Mouse (Mus musculus): ENCODE measurements around the gene Kif11. TPM values are rescaled to one million over a fixed set of nuclear protein-coding genes. Genes with fewer than 3 reads are reported as not detected.

Gene Kif11
- total and polyA plus RNA-seq, 2 experiments, result 0.11 to 0.55 TPM

DNA sequence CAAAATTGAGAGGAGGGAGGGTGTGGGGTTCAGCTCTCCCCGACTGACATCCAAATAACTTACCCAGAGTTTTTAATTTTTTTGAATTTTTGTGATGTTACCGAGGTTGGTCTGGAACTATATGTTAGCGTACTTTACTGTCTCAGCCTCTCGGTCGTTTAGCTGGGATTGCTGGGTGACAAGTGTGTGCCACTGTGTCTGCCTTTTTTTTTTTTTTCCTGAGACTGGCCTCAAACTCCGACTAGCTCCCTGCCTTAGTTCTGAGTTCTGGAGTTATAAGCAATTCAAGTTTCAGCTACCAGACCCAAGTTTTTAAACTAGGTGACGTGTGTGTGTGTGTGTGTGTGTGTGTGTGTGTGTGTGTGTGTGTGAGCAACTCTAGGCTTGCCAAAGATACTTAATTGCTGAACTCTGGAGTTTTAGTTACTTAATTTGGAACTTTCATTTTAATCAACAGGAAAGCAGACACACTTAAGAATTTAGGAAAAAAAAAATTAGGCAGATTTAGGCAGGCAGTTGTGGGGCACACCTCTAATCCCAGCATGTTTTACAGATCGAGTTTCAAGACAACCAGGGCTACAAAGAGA is 1.3 kb downstream of the Kif11 start:
- Histone ChIP-seq H3K4me1 (ENCODE audit: control insufficient read depth, insufficient read depth, low read length) (peaks cover 3% of the 10 kb centered on the region; the same call in 1 of the 2 replicates), H3K27ac (replicated peaks; ENCODE audit: insufficient read depth, low read depth, low read length) (no peak overlapping the region), H3K27me3 (ENCODE audit: control insufficient read depth, insufficient read depth, low read length) (no peaks in the 10 kb centered on the region), H3K4me3 (ENCODE audit: insufficient read depth, low read depth, low read length) (no peak overlapping the region), H3K9ac (ENCODE audit: low read depth, low read length) (no peak overlapping the region), H3K79me2 (ENCODE audit: control insufficient read depth, insufficient read depth, low read length) (peaks cover 3% of the 10 kb centered on the region; the same call in 1 of the 2 replicates), H3K36me3 (ENCODE audit: control insufficient read depth, insufficient read depth, low read length) (no peaks in the 10 kb centered on the region)
- WGBS, result 12% methylated on average over 8 of the region's 8 CpGs
- DNase-seq (ENCODE audit: extremely low read depth, low read depth, low spot score), result no peak
- no peak for TF ChIP-seq POLR2A (IDR thresholded peaks at IDR 0.05; ENCODE audit: extremely low read depth, insufficient read depth, low read length)
- no peak for TF ChIP-seq CTCF (IDR thresholded peaks at IDR 0.05; ENCODE audit: low read depth, low read length)

DNA sequence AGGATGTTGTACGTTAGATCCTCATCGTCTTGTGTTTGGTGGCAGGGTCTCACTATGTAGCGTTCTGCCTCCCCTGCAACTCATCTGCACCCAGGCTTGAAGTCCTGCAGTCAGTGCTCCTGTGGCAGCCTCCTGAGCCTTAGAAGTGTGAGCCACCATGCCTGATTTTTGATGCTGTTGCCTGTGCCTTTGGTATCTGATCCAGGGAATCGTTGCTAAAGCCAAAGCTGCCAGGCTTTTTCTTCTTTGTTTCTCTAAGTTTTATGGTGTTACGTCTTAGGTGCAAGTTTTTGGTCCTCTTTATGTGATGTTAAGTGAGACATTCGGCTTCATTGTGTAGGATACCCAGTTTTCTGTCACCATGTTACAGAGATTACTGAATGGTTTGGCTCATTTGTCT is 2.6 kb downstream of the Kif11 start:
- H3K4me1 ChIP-seq (ENCODE audit: control insufficient read depth, insufficient read depth, low read length), result peaks cover 3% of the 10 kb centered on the region; the same call in 1 of the 2 replicates
- TF ChIP-seq POLR2A (IDR thresholded peaks at IDR 0.05; ENCODE audit: extremely low read depth, insufficient read depth, low read length) (no peak), CTCF (IDR thresholded peaks at IDR 0.05; ENCODE audit: low read depth, low read length) (no peak)
- 90% methylated on average over 6 of the region's 6 CpGs for WGBS
- H3K4me3 ChIP-seq (ENCODE audit: insufficient read depth, low read depth, low read length), result no peak overlapping the region
- peaks cover 9% of the 10 kb centered on the region; the same call in 1 of the 2 replicates for H3K79me2 ChIP-seq (ENCODE audit: control insufficient read depth, insufficient read depth, low read length)
- no peak overlapping the region for H3K9ac ChIP-seq (ENCODE audit: low read depth, low read length)
- no peaks in the 10 kb centered on the region for H3K36me3 ChIP-seq (ENCODE audit: control insufficient read depth, insufficient read depth, low read length)
- no peak for DNase-seq (ENCODE audit: extremely low read depth, low read depth, low spot score)
- H3K27me3 ChIP-seq (ENCODE audit: control insufficient read depth, insufficient read depth, low read length), result no peaks in the 10 kb centered on the region
- no peak overlapping the region for H3K27ac ChIP-seq (replicated peaks; ENCODE audit: insufficient read depth, low read depth, low read length)

DNA sequence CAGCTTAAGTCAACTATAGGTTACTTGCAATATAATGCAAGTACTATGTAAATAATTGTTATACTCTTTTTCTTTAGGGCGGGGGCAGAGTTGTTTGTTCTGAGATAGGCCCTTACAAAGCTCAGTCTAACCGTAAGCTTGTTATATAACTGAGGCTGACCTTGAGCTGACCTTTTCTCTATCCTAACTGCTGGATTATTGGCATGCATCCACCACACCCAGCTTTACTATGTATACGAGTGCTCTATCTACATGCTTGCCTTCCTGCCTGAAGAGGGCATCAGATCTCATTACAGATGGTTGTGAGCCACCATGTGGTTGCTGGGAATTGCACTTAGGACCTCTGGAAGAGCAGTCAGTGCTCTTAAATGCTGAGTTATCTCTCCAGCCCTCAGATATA is 9.9 kb downstream of the Kif11 start:
- no peak overlapping the region for H3K27ac ChIP-seq (replicated peaks; ENCODE audit: insufficient read depth, low read depth, low read length)
- WGBS, result 84% methylated on average over 3 of the region's 3 CpGs
- TF ChIP-seq POLR2A (IDR thresholded peaks at IDR 0.05; ENCODE audit: extremely low read depth, insufficient read depth, low read length) (no peak), CTCF (IDR thresholded peaks at IDR 0.05; ENCODE audit: low read depth, low read length) (no peak)
- H3K79me2 ChIP-seq (ENCODE audit: control insufficient read depth, insufficient read depth, low read length), result peaks cover 7% of the 10 kb centered on the region; the same call in 1 of the 2 replicates
- no peaks in the 10 kb centered on the region for H3K4me1 ChIP-seq (ENCODE audit: control insufficient read depth, insufficient read depth, low read length)
- H3K36me3 ChIP-seq (ENCODE audit: control insufficient read depth, insufficient read depth, low read length), result no peaks in the 10 kb centered on the region
- H3K27me3 ChIP-seq (ENCODE audit: control insufficient read depth, insufficient read depth, low read length), result no peaks in the 10 kb centered on the region
- DNase-seq (ENCODE audit: extremely low read depth, low read depth, low spot score), result no peak
- no peak overlapping the region for H3K4me3 ChIP-seq (ENCODE audit: insufficient read depth, low read depth, low read length)
- H3K9ac ChIP-seq (ENCODE audit: low read depth, low read length), result no peak overlapping the region

DNA sequence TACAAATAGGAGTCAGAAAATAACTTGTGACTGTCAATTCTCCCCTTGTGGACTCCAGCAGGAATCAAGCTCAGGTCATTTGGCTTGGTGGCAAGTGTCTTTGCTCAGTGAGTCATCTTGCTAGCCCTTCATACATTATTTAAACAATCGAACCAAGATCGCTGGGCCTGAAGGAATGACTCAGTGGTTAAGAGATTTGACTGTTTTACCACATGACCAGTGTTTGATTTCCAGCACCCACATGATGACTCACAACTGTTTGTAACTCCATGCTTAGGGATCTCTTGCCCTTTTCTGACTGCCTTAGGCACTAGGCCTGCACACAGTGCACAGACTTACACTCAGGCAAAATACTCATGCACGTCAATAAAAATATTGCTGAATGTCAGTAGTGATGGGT is 15.7 kb downstream of the Kif11 start:
- Histone ChIP-seq H3K4me3 (ENCODE audit: insufficient read depth, low read depth, low read length) (no peak overlapping the region), H3K27ac (replicated peaks; ENCODE audit: insufficient read depth, low read depth, low read length) (no peak overlapping the region), H3K4me1 (ENCODE audit: control insufficient read depth, insufficient read depth, low read length) (no peaks in the 10 kb centered on the region), H3K27me3 (ENCODE audit: control insufficient read depth, insufficient read depth, low read length) (no peaks in the 10 kb centered on the region), H3K9ac (ENCODE audit: low read depth, low read length) (no peak overlapping the region), H3K79me2 (ENCODE audit: control insufficient read depth, insufficient read depth, low read length) (no peaks in the 10 kb centered on the region), H3K36me3 (ENCODE audit: control insufficient read depth, insufficient read depth, low read length) (no peaks in the 10 kb centered on the region)
- WGBS, result 97% methylated on average over 3 of the region's 3 CpGs
- TF ChIP-seq POLR2A (IDR thresholded peaks at IDR 0.05; ENCODE audit: extremely low read depth, insufficient read depth, low read length), result no peak
- no peak for TF ChIP-seq CTCF (IDR thresholded peaks at IDR 0.05; ENCODE audit: low read depth, low read length)
- no peak for DNase-seq (ENCODE audit: extremely low read depth, low read depth, low spot score)

DNA sequence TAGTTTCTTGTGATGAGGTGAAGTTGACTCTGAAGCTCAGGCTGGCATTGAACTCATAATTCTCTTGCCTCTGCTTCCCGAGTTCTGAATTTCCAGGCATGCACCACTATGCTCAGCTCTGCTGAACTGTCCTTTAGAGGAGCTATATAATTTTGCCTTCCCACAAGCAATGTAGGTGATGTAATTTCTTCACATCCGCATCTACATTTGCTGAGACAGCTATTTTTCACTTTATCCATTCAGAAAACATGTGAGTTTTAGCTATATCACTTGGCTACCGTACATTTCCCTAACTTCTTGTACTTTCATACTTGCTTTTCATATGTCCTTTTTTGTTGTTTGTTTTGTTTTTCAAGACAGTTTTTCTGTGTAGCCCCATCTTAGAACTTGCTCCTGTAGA is 20.1 kb downstream of the Kif11 start:
- Histone ChIP-seq H3K79me2 (ENCODE audit: control insufficient read depth, insufficient read depth, low read length) (no peaks in the 10 kb centered on the region), H3K27me3 (ENCODE audit: control insufficient read depth, insufficient read depth, low read length) (no peaks in the 10 kb centered on the region), H3K27ac (replicated peaks; ENCODE audit: insufficient read depth, low read depth, low read length) (no peak overlapping the region), H3K36me3 (ENCODE audit: control insufficient read depth, insufficient read depth, low read length) (no peaks in the 10 kb centered on the region), H3K4me1 (ENCODE audit: control insufficient read depth, insufficient read depth, low read length) (no peaks in the 10 kb centered on the region), H3K9ac (ENCODE audit: low read depth, low read length) (no peak overlapping the region), H3K4me3 (ENCODE audit: insufficient read depth, low read depth, low read length) (no peak overlapping the region)
- TF ChIP-seq POLR2A (IDR thresholded peaks at IDR 0.05; ENCODE audit: extremely low read depth, insufficient read depth, low read length), result no peak
- TF ChIP-seq CTCF (IDR thresholded peaks at IDR 0.05; ENCODE audit: low read depth, low read length), result no peak
- DNase-seq (ENCODE audit: extremely low read depth, low read depth, low spot score), result no peak
- WGBS, result 92% methylated on average over 3 of the region's 3 CpGs

DNA sequence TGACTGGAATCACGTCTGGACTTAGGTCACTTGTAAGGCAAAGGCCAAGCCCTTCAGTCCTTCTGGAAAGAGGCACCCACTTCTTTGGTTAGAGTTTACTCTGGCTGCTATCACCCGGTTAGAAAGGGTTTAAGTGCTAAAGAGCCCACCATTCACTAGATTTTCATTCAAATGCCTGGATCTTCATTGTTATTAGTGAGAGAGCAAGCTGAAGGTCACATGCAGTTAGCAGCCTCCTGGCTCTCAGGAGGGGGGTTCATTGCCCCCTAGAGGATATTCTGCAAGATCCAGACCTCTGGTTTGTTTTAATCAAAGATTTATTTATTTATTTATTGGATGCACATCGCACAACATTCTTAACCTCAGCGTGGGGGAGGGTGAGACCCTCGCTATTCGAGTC is 24.7 kb downstream of the Kif11 start:
- Histone ChIP-seq H3K36me3 (ENCODE audit: control insufficient read depth, insufficient read depth, low read length) (no peaks in the 10 kb centered on the region), H3K4me3 (ENCODE audit: insufficient read depth, low read depth, low read length) (no peak overlapping the region), H3K79me2 (ENCODE audit: control insufficient read depth, insufficient read depth, low read length) (no peaks in the 10 kb centered on the region), H3K27ac (replicated peaks; ENCODE audit: insufficient read depth, low read depth, low read length) (no peak overlapping the region), H3K4me1 (ENCODE audit: control insufficient read depth, insufficient read depth, low read length) (no peaks in the 10 kb centered on the region), H3K9ac (ENCODE audit: low read depth, low read length) (no peak overlapping the region), H3K27me3 (ENCODE audit: control insufficient read depth, insufficient read depth, low read length) (no peaks in the 10 kb centered on the region)
- TF ChIP-seq CTCF (IDR thresholded peaks at IDR 0.05; ENCODE audit: low read depth, low read length), result no peak
- no peak for TF ChIP-seq POLR2A (IDR thresholded peaks at IDR 0.05; ENCODE audit: extremely low read depth, insufficient read depth, low read length)
- 92% methylated on average over 6 of the region's 6 CpGs for WGBS
- DNase-seq (ENCODE audit: extremely low read depth, low read depth, low spot score), result no peak

All from liver, adult 2 months (tissue).